Mouse (Mus musculus) T-helper 17 cell (primary cell): Measurements from ENCODE around the gene Ttl.

Experiments used
- in situ Hi-C, 2 experiments: fragments of 300-600 bp; cut with MboI, MseI; formaldehyde crosslinking; loops; 1 replicate in 1 of 2; 2 replicates in 1 of 2; pipeline ENCODE4 v1.15.1; 2025; ENCODE audit warnings: high pct_unique_total_duplicates in 2 of 2

The Ttl gene

GRCm38 (mm10) chr2:129081097-129081496 is 15.4 kb downstream of the Ttl start:
- in situ Hi-C loops: loop anchor here in 1 of 2 experiments (10.0 kb wide), 1 partner anchor 1324 kb away; the partner anchor contains the start of genes 1700020A23Rik, Gm28372 and Tmem239

GRCm38 (mm10) chr2:129083514-129083913 is 17.8 kb downstream of the Ttl start:
- in situ Hi-C loops: loop anchor here in 1 of 2 experiments (10.0 kb wide), 1 partner anchor 1321 kb away; the partner anchor contains the start of genes 1700020A23Rik, Gm28372 and Tmem239

GRCm38 (mm10) chr2:129084959-129085358 is 19.2 kb downstream of the Ttl start:
- in situ Hi-C loops: loop anchor here in 1 of 2 experiments (10.0 kb wide), 1 partner anchor 1320 kb away; the partner anchor contains the start of genes 1700020A23Rik, Gm28372 and Tmem239

- in situ Hi-C loops: loop anchor here in 1 of 2 experiments (10.0 kb wide), 1 partner anchor 1317 kb away; the partner anchor contains the start of genes 1700020A23Rik, Gm28372 and Tmem239
Observed at GRCm38 (mm10) chr2:129087520-129087919, 21.8 kb downstream of the Ttl start.

GRCm38 (mm10) chr2:129090370-129090769 is 24.6 kb downstream of the Ttl start:
- in situ Hi-C loops: no loop called here

GRCm38 (mm10) chr2:129092810-129093209 is 27.1 kb downstream of the Ttl start:
- in situ Hi-C loops: no loop called here

- in situ Hi-C loops: no loop called here
Observed at GRCm38 (mm10) chr2:129093926-129094724, 28.4 kb downstream of the Ttl start.

- in situ Hi-C loops: loop anchor here in 1 of 2 experiments (5.0 kb wide), 1 partner anchor 86 kb away; no protein-coding TSS in a partner anchor
Observed at GRCm38 (mm10) chr2:129100784-129101310, 35.1 kb downstream of the Ttl start, which contains the start of gene Polr1b. TSS of gene Polr1b (plus strand) at chr2:129100995.

GRCm38 (mm10) chr2:129112924-129113323 is 47.2 kb downstream of the Ttl start:
- in situ Hi-C loops: no loop called here

GRCm38 (mm10) chr2:129115706-129116367 is 50.1 kb downstream of the Ttl start:
- in situ Hi-C loops: no loop called here

GRCm38 (mm10) chr2:129116368-129116739 is 50.6 kb downstream of the Ttl start:
- in situ Hi-C loops: no loop called here

- in situ Hi-C loops: no loop called here
Observed at GRCm38 (mm10) chr2:129118061-129118460, 52.3 kb downstream of the Ttl start.

- in situ Hi-C loops: loop anchor here in 1 of 2 experiments (5.0 kb wide), 1 partner anchor 85 kb away; no protein-coding TSS in a partner anchor
Observed at GRCm38 (mm10) chr2:129121986-129122385, 56.2 kb downstream of the Ttl start.

GRCm38 (mm10) chr2:129129412-129129929 is 63.7 kb downstream of the Ttl start, which contains the start of gene Chchd5:
TSS of gene Chchd5 (plus strand) at chr2:129129700.
- in situ Hi-C loops: loop anchor here (5.0 kb wide), 3 partner anchors 73 to 1153 kb away; partner anchors contain the start of gene Idh3b (in 1 of the 2)

- in situ Hi-C loops: loop anchor here (5.0 kb wide), 3 partner anchors 72 to 1152 kb away; partner anchors contain the start of gene Idh3b (in 1 of the 2)
Observed at GRCm38 (mm10) chr2:129129987-129130545, 64.3 kb downstream of the Ttl start.

GRCm38 (mm10) chr2:129130776-129131175 is 65.0 kb downstream of the Ttl start:
- in situ Hi-C loops: no loop called here

GRCm38 (mm10) chr2:129132231-129132630 is 66.5 kb downstream of the Ttl start:
- in situ Hi-C loops: no loop called here

GRCm38 (mm10) chr2:129133006-129133805 is 67.5 kb downstream of the Ttl start:
- in situ Hi-C loops: no loop called here

GRCm38 (mm10) chr2:129139906-129140305 is 74.2 kb downstream of the Ttl start:
- in situ Hi-C loops: no loop called here
